Comparison of ENCODE assay signal across 9 mouse cellular contexts in the genomic region with DNA sequence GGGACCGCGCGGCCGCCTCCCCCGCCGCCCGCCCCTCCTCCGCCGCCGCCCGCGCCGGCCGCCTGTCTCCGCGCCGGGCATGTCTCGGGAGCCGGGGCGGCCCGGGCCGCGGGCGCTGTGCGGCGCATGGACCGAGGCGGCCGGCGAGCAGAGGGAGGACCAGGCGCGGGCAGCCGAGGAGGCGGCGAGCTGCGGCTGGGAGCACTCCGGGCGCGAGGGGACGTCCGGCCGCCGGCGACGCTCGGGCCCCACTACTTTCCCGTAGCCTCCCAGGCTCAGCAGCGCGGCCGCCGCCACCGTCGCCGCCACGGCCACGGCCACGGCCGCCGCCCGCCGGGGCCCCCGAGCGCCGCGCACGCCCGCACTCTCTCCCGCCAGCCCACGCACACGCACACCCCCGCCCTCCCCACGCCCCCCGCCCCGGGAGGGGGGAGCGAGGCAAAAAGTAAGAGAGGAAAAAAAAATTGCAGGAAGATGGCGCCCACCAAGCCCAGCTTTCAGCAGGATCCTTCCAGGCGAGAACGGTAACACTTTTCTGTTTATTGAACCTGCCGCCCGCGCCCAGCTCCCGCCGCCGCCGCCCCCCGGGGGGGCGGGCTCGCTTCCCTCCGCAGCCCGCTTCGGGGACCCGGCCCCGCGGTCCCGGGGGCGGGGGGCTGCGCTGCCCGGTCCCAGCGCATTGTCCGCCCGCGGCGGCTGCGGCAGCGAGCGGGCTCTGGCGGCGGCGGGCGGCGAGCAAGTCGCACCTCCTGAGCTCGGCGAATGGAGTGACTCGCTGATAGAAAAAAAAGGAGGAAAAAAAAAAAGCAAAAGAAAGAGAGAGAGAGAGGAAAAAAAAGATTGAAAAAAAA. TPM values are rescaled to one million over a fixed set of nuclear protein-coding genes. Genes with fewer than 3 reads are reported as not detected.
A peak's percentile ranks its signal among the peaks of the same experiment; 100 is the strongest.
DNase-seq lines count a peak whose midpoint lies in the region; ATAC-seq and TF ChIP-seq lines count a peak whose summit lies in the region.
"Had no signal": no experiment of that assay in that cellular context is flagged by ENCODE, and none has a peak within 500 bp of the region (broad histone marks: within the 10 kb centered on the region; RNA-seq: fewer than 3 reads in every experiment).

No protein-coding gene starts in this region.

- H3K9ac ChIP-seq in CH12.LX (ENCODE audit: insufficient read depth, low read depth), result peak overlapping the region; percentile 98
- peak overlapping the region; percentile 72 for H3K9ac ChIP-seq in stomach, postnatal 0 days (ENCODE audit: low read length)

- peaks cover 4% of the 10 kb centered on the region for H3K9me3 ChIP-seq in CH12.LX (replicated peaks; ENCODE audit: low read length)
- no peaks in the 10 kb centered on the region for H3K9me3 ChIP-seq in stomach, postnatal 0 days (ENCODE audit: control insufficient read depth, low read length)

- peak overlapping the region; percentile 32 to 82 (median 72) for H3K4me3 ChIP-seq in CH12.LX (replicated peaks in 1 of 3; ENCODE audit: low read depth in 2 of 3, low read length in 2 of 3, poor library complexity in 1 of 3)
- peak overlapping the region; percentile 71 for H3K4me3 ChIP-seq in stomach, postnatal 0 days (ENCODE audit: low read depth, low read length)

- no peak overlapping the region for H3K27ac ChIP-seq in CH12.LX (ENCODE audit: insufficient read depth, low read depth)
- peak overlapping the region; percentile 82 for H3K27ac ChIP-seq in stomach, postnatal 0 days (replicated peaks)

- H3K79me2 ChIP-seq in CH12.LX (replicated peaks; ENCODE audit: control insufficient read depth, extremely low read depth, insufficient read depth, poor library complexity, severe bottlenecking), result no peaks in the 10 kb centered on the region

- H3K4me1 ChIP-seq in CH12.LX (ENCODE audit: control insufficient read depth in 1 of 2, insufficient read depth in 2 of 2), result peaks cover 0 to 36% of the 10 kb centered on the region in 2 experiments; a peak in 2 of 4 replicates
- no peaks in the 10 kb centered on the region for H3K4me1 ChIP-seq in stomach, postnatal 0 days (replicated peaks; ENCODE audit: control insufficient read depth, insufficient read depth)

- peak; percentile 36; the same call in 1 of the 2 replicates for ATAC-seq in granulocyte monocyte progenitor cell, adult 5-6 weeks (replicated peaks; ENCODE audit: poor library complexity, severe bottlenecking)
- ATAC-seq in megakaryocyte progenitor cell, adult 5-6 weeks (replicated peaks; ENCODE audit: poor library complexity), result 0 out of 2 replicates have a peak, but pooled peaks have one; percentile 23
- ATAC-seq in stomach, postnatal 0 days (ENCODE audit: low FRiP score, low TSS enrichment), result peak; percentile 71

- WGBS in stomach, postnatal 0 days, result under 1% methylated on average over 72 of the region's 115 CpGs

- no peak for TF ChIP-seq EP300 in CH12.LX (IDR thresholded peaks at IDR 0.05; ENCODE audit: low read length)
- TF ChIP-seq EP300 in stomach, postnatal 0 days (optimal IDR thresholded peaks at IDR 0.05), result no peak

- TF ChIP-seq POLR2A in CH12.LX (IDR thresholded peaks at IDR 0.05; ENCODE audit: low read depth, low read length), result no peak

- H3K27me3 ChIP-seq in CH12.LX (replicated peaks), result no peaks in the 10 kb centered on the region
- H3K27me3 ChIP-seq in stomach, postnatal 0 days (ENCODE audit: control insufficient read depth, insufficient read depth, low read length), result peaks cover 9% of the 10 kb centered on the region; the same call in 1 of the 2 replicates

- TF ChIP-seq RAD21 in CH12.LX (IDR thresholded peaks at IDR 0.05; ENCODE audit: low read depth, low read length), result no peak

- dilution Hi-C loops in CH12.LX (cut with MboI; ENCODE audit: extremely low pct_ligation_motif_present, extremely low pct_unique_long_range_greater_than_20kb, low sequenced_read_pairs), result no loop called here

- no peaks in the 10 kb centered on the region for H3K36me3 ChIP-seq in CH12.LX (replicated peaks in 1 of 2; ENCODE audit: control insufficient read depth in 1 of 2, insufficient read depth in 1 of 2, low read length in 1 of 2)
- no peaks in the 10 kb centered on the region for H3K36me3 ChIP-seq in stomach, postnatal 0 days (ENCODE audit: control insufficient read depth, insufficient read depth, low read length)

- peak overlapping the region; percentile 93 for H3K4me2 ChIP-seq in CH12.LX (ENCODE audit: insufficient read depth, low read depth, poor library complexity, severe bottlenecking)
- H3K4me2 ChIP-seq in stomach, postnatal 0 days (replicated peaks; ENCODE audit: low read depth), result peak overlapping the region; percentile 92

- peak; percentile 44 to 78 for DNase-seq in adrenal gland, adult (ENCODE audit: inconsistent age in 2 of 2, low spot score in 1 of 2)
- DNase-seq in adrenal gland, adult 8-10 months, result no peak
- DNase-seq in CH12.LX (ENCODE audit: extremely low read depth), result peak; percentile 19
- DNase-seq in cerebellum, postnatal 14 days, result peak; percentile 52 to 53
- DNase-seq in kidney, postnatal 25 days, result peak; percentile 34 to 56
- DNase-seq in stomach, postnatal 0 days (ENCODE audit: low spot score), result peak; percentile 44

- in situ Hi-C loops in CH12.LX (cut with MboI; ENCODE audit: low pct_ligation_motif_present, low pct_unique_long_range_greater_than_20kb, low sequenced_read_pairs), result no loop called here

- no peak for TF ChIP-seq CTCF in CH12.LX (conservative IDR thresholded peaks at IDR 0.05 in 1 of 2, IDR thresholded peaks at IDR 0.05 in 1 of 2; ENCODE audit: low read depth in 2 of 2, low read length in 2 of 2)
- TF ChIP-seq CTCF in stomach, postnatal 0 days (IDR thresholded peaks at IDR 0.05; ENCODE audit: low read depth), result peak; percentile 13; the same call in 1 of the 2 replicates

TF ChIP-seq in CH12.LX, 34 proteins besides CTCF, POLR2A, EP300 and RAD21:
- TF ChIP-seq KAT2A (IDR thresholded peaks at IDR 0.05; ENCODE audit: insufficient replicate concordance, low read length), result no peak
- TF ChIP-seq ZC3H11A (IDR thresholded peaks at IDR 0.05; ENCODE audit: low read depth, low read length), result no peak
- peak; percentile 63; the same call in 1 of the 2 replicates for TF ChIP-seq UBTF (IDR thresholded peaks at IDR 0.05; ENCODE audit: low read depth, low read length)
- no peak for TF ChIP-seq IRF4 (IDR thresholded peaks at IDR 0.05; ENCODE audit: low read depth, low read length)
- peak; percentile 83 for TF ChIP-seq ZNF384 (IDR thresholded peaks at IDR 0.05; ENCODE audit: low read depth, low read length)
- TF ChIP-seq NRF1 (IDR thresholded peaks at IDR 0.05; ENCODE audit: low read depth, low read length), result no peak
- TF ChIP-seq BHLHE40 (IDR thresholded peaks at IDR 0.05; ENCODE audit: low read depth, low read length), result no peak
- no peak for TF ChIP-seq MAFK (IDR thresholded peaks at IDR 0.05; ENCODE audit: insufficient replicate concordance, low read length)
- no peak for TF ChIP-seq CHD2 (IDR thresholded peaks at IDR 0.05; ENCODE audit: low read length)
- no peak for TF ChIP-seq MYC (IDR thresholded peaks at IDR 0.05; ENCODE audit: low read depth, low read length)

RNA-seq across cellular contexts. Expression of gene Npas3, which starts 4.3 kb away (rescaled TPM):
- 1 to 10 TPM; 1.9 to 4.7 (median 2.8) TPM for total RNA-seq in adrenal gland, adult 8-10 months (2022)
- total RNA-seq in CH12.LX (2012; rRNA removed), result 0.71 TPM in 1 of 2 replicates, not detected in the other
- 0.07 and 0.13 TPM in 2 replicates for total RNA-seq in CH12.LX (2014; rRNA removed)
- polyA plus RNA-seq in CH12.LX (2012; ENCODE audit: insufficient read length, low read depth), result 0.13 and 0.18 TPM in 2 replicates
- not detected in 2 replicates for total RNA-seq in granulocyte monocyte progenitor cell, adult 5-6 weeks (2014; fragmentation: Nextera tagmentation)
- 0.04 and 14.0 TPM in 2 replicates for total RNA-seq in granulocyte monocyte progenitor cell, adult 5-6 weeks (2017)
- not detected in 2 replicates for total RNA-seq in megakaryocyte progenitor cell, adult 5-6 weeks (2015)
- not detected in 2 replicates for total RNA-seq in megakaryocyte progenitor cell, adult 5-6 weeks (2017)
- polyA plus RNA-seq in stomach, postnatal 0 days (2015; fragmentation: Nextera tagmentation; extraction: Ambion mirVana), result 0.61 and 1.2 TPM in 2 replicates
- total RNA-seq: hematopoietic stem cell, adult 5-6 weeks had no signal
